Mouse (Mus musculus): ENCODE results near the gene Gan.

Gene Gan

GRCm38 (mm10) chr8:117159031-117159430 lies 1.1 kb downstream of the Gan start:
- no peak for DNase-seq

- no peak for DNase-seq
Measured at GRCm38 (mm10) chr8:117164912-117165311, 7.0 kb downstream of the Gan start.

- DNase-seq, result no peak
Measured at GRCm38 (mm10) chr8:117165542-117165941, 7.6 kb downstream of the Gan start.

- DNase-seq, result no peak
Measured at GRCm38 (mm10) chr8:117166515-117166914, 8.6 kb downstream of the Gan start.

- no peak for DNase-seq
Measured at GRCm38 (mm10) chr8:117167243-117167883, 9.4 kb downstream of the Gan start.

- DNase-seq, result no peak
Measured at GRCm38 (mm10) chr8:117168378-117168777, 10.4 kb downstream of the Gan start.

GRCm38 (mm10) chr8:117171826-117172225 lies 13.9 kb downstream of the Gan start:
- DNase-seq, result no peak

- DNase-seq, result no peak
Measured at GRCm38 (mm10) chr8:117172904-117173303, 15.0 kb downstream of the Gan start.

- DNase-seq, result no peak
Measured at GRCm38 (mm10) chr8:117173690-117174089, 15.8 kb downstream of the Gan start.

- DNase-seq, result no peak
Measured at GRCm38 (mm10) chr8:117174536-117174935, 16.6 kb downstream of the Gan start.

- no peak for DNase-seq
Measured at GRCm38 (mm10) chr8:117176308-117176707, 18.4 kb downstream of the Gan start.

- DNase-seq, result no peak
Measured at GRCm38 (mm10) chr8:117177236-117177635, 19.3 kb downstream of the Gan start.

GRCm38 (mm10) chr8:117178039-117178438 lies 20.1 kb downstream of the Gan start:
- no peak for DNase-seq

- no peak for DNase-seq
Measured at GRCm38 (mm10) chr8:117178676-117179075, 20.7 kb downstream of the Gan start.

GRCm38 (mm10) chr8:117182746-117183145 lies 24.8 kb downstream of the Gan start:
- no peak for DNase-seq

GRCm38 (mm10) chr8:117183664-117184377 lies 25.9 kb downstream of the Gan start:
- DNase-seq, result no peak

- DNase-seq, result no peak
Measured at GRCm38 (mm10) chr8:117194355-117194754, 36.4 kb downstream of the Gan start.

- no peak for DNase-seq
Measured at GRCm38 (mm10) chr8:117196593-117196992, 38.7 kb downstream of the Gan start.

- no peak for DNase-seq
Measured at GRCm38 (mm10) chr8:117197551-117197950, 39.6 kb downstream of the Gan start.

- peak; percentile 59 to 70 for DNase-seq
Measured at GRCm38 (mm10) chr8:117198141-117198935, 40.4 kb downstream of the Gan start.

- no peak for DNase-seq
Measured at GRCm38 (mm10) chr8:117199658-117200057, 41.7 kb downstream of the Gan start.

GRCm38 (mm10) chr8:117200346-117200745 lies 42.4 kb downstream of the Gan start:
- no peak for DNase-seq

GRCm38 (mm10) chr8:117200803-117201202 lies 42.9 kb downstream of the Gan start:
- DNase-seq, result no peak
